Mouse (Mus musculus) erythroblast, embryonic 14.5 days (primary cell): ENCODE measurements around the gene Gm13695.
"Not testable (repeated sequence)": the region's sequence is repeated elsewhere in the genome, so short reads cannot be mapped to it uniquely, and the experiment has no call there.

Experiments used
- GATA1 ChIP-seq: IDR thresholded peaks from 2 replicates; pipeline ENCODE4 v1.6.1; 2012; ENCODE audit warnings: low read length, inconsistent platforms, mixed read lengths
- TAL1 ChIP-seq: IDR thresholded peaks from 3 replicates; pipeline ENCODE4 v1.6.1; 2012; ENCODE audit warnings: low read length, inconsistent platforms, mixed read lengths

DNA sequence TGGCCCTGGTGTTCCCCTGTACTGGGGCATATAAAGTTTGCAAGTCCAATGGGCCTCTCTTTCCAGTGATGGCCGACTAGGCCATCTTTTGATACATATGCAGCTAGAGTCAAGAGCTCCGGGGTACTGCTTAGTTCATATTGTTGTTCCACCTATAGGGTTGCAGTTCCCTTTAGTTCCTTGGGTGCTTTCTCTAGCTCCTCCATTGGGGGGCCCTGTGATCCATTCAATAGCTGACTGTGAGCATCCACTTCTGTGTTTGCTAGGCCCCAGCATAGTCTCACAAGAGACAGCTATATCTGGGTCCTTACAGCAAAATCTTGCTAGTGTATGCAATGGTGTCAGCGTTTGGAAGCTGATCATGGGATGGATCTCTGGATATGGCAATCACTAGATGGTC, 27.4 kb downstream of the Gm13695 start:
- not testable (repeated sequence) for TF ChIP-seq TAL1, GATA1
